Comparison of ENCODE assay signal across 14 mouse cellular contexts in genomic region chrX:90242385-90242784, GRCm38 (mm10).
"Had no signal": no experiment of that assay in that cellular context is flagged by ENCODE, and none has a peak within 500 bp of the region (broad histone marks: within the 10 kb centered on the region; RNA-seq: fewer than 3 reads in every experiment).

No protein-coding gene starts in this region.

- DNase-seq: cerebellum, adult 9-11 months; cerebellum, postnatal 10 days; cerebellum, postnatal 14 days; cerebellum, postnatal 25 days; cerebellum, postnatal 36 days; embryo, embryonic 11 days; forebrain, postnatal 0 days; gastrocnemius, adult 2 months; gastrocnemius, postnatal 10 days; gastrocnemius, postnatal 25 days; gastrocnemius, postnatal 36 days; heart, adult 11 months; heart, adult 18-20 months; heart, adult 2 months had no signal
